Mouse (Mus musculus) heart, embryonic 11.5 days (tissue): ENCODE measurements around the gene Nt5e. TPM values are rescaled to one million over a fixed set of nuclear protein-coding genes. Genes with fewer than 3 reads are reported as not detected.

Source experiments
- ATAC-seq: fragments of 200-750 bp; cut with Nextera tagmentation; replicated peaks from 2 replicates; pipeline ENCODE4 v1.8.0; 2017; ENCODE audit warnings: moderate library complexity; ENCODE audit not compliant: insufficient number of reproducible peaks, low FRiP score, low TSS enrichment
- H3K27ac ChIP-seq: fragments of 300-500 bp; sonication (generic); 2 replicates; pipeline ENCODE4 v1.5.1; 2014; ENCODE audit warnings: mild to moderate bottlenecking, low read depth, low read length
- H3K27me3 ChIP-seq: fragments of 300-500 bp; sonication (generic); 2 replicates; pipeline ENCODE4 v1.6.1; 2014; ENCODE audit warnings: mild to moderate bottlenecking, low read length, mixed read lengths; ENCODE audit not compliant: control insufficient read depth, insufficient read depth
- H3K36me3 ChIP-seq: fragments of 300-500 bp; sonication (generic); 2 replicates; pipeline ENCODE4 v1.6.1; 2014; ENCODE audit warnings: mild to moderate bottlenecking, low read length, moderate library complexity, mixed read lengths; ENCODE audit not compliant: control insufficient read depth, insufficient read depth
- H3K4me1 ChIP-seq: fragments of 300-500 bp; sonication (generic); 2 replicates; pipeline ENCODE4 v1.6.1; 2014; ENCODE audit warnings: low read length; ENCODE audit not compliant: control insufficient read depth, insufficient read depth
- H3K4me2 ChIP-seq: fragments of 300-500 bp; sonication (generic); 2 replicates; pipeline ENCODE4 v1.6.1; 2014; ENCODE audit warnings: mild to moderate bottlenecking, moderate library complexity
- H3K4me3 ChIP-seq: fragments of 300-500 bp; sonication (generic); 2 replicates; pipeline ENCODE4 v1.5.1; 2014; ENCODE audit warnings: low read depth, low read length
- H3K9ac ChIP-seq: fragments of 300-500 bp; sonication (generic); 2 replicates; pipeline ENCODE4 v1.6.1; 2014; ENCODE audit warnings: mild to moderate bottlenecking, low read depth, low read length, moderate library complexity
- H3K9me3 ChIP-seq: fragments of 300-500 bp; sonication (generic); replicated peaks from 2 replicates; pipeline ENCODE4 v1.6.1; 2016; ENCODE audit warnings: low read length; ENCODE audit not compliant: control insufficient read depth
- WGBS: fragments of 180-500 bp; shearing (Covaris S2); extraction: QIAGEN DNeasy Blood & Tissue Kit; methylation state at CpG from one replicate; pipeline ENCODE4 v1.1.7; 2014; ENCODE audit not compliant: insufficient replicate concordance; 5-methylcytosine and 5-hydroxymethylcytosine counted together
- polyA plus RNA-seq: library from polyadenylated mRNA; unstranded; fragments of >200 nt; fragmentation: Nextera tagmentation; extraction: Ambion mirVana; gene quantifications from 2 replicates; pipeline ENCODE4 v1.2.1, GENCODE M21; 2014

The Nt5e gene
- polyA plus RNA-seq, 1 experiment from 2014 or later: 3.0 TPM

- Histone ChIP-seq H3K4me1 (no peaks in the 10 kb centered on the region), H3K27ac (no peak overlapping the region), H3K4me2 (no peak overlapping the region), H3K27me3 (peaks cover 10% of the 10 kb centered on the region), H3K36me3 (no peaks in the 10 kb centered on the region), H3K9me3 (no peaks in the 10 kb centered on the region), H3K4me3 (no peak overlapping the region), H3K9ac (no peak overlapping the region)
- WGBS: 44% methylated on average over 3 of the region's 3 CpGs
- no peak for ATAC-seq
Measured at GRCm38 (mm10) chr9:88332447-88332846, 5.5 kb downstream of the Nt5e start.

- Histone ChIP-seq H3K9ac (no peak overlapping the region), H3K4me3 (no peak overlapping the region), H3K9me3 (no peaks in the 10 kb centered on the region), H3K36me3 (no peaks in the 10 kb centered on the region), H3K27ac (no peak overlapping the region), H3K27me3 (peaks cover 3% of the 10 kb centered on the region), H3K4me1 (no peaks in the 10 kb centered on the region), H3K4me2 (no peak overlapping the region)
- 73% methylated on average over 1 of the region's 2 CpGs for WGBS
- no peak for ATAC-seq
Measured at GRCm38 (mm10) chr9:88335839-88336238, 8.8 kb downstream of the Nt5e start.

GRCm38 (mm10) chr9:88340819-88341218 is 13.8 kb downstream of the Nt5e start:
- no peaks in the 10 kb centered on the region for H3K27me3 ChIP-seq
- no peak for ATAC-seq
- no peak overlapping the region for H3K4me2 ChIP-seq
- WGBS: 75% methylated on average over 3 of the region's 3 CpGs
- no peaks in the 10 kb centered on the region for H3K4me1 ChIP-seq
- H3K36me3 ChIP-seq: no peaks in the 10 kb centered on the region
- H3K27ac ChIP-seq: no peak overlapping the region
- no peaks in the 10 kb centered on the region for H3K9me3 ChIP-seq
- H3K4me3 ChIP-seq: no peak overlapping the region
- H3K9ac ChIP-seq: no peak overlapping the region

GRCm38 (mm10) chr9:88342241-88342640 is 15.2 kb downstream of the Nt5e start:
- Histone ChIP-seq H3K9me3 (no peaks in the 10 kb centered on the region), H3K36me3 (no peaks in the 10 kb centered on the region), H3K4me2 (no peak overlapping the region), H3K4me3 (no peak overlapping the region), H3K27ac (no peak overlapping the region), H3K4me1 (no peaks in the 10 kb centered on the region), H3K9ac (no peak overlapping the region), H3K27me3 (no peaks in the 10 kb centered on the region)
- WGBS: 79% methylated on average over 7 of the region's 7 CpGs
- ATAC-seq: no peak

DNA sequence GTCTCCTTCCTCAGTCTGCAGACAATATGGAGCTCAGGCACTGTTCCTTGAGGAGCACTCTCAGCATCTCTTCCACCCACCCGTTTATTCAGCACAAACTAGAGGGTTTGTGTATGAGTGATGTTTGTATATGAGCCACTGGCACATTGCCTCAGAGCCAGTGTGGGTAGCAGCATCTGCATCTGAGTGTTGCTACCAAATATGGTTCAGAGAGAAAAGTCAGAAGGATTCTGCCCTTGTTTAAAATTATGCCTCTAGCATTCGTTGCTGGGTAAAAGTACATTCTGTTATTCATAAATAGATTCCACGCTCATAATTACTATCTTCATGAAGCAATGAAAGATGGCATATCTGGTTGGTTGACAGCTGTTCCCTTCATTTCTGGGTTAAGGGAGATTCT is 15.7 kb downstream of the Nt5e start:
- Histone ChIP-seq H3K9ac (no peak overlapping the region), H3K27me3 (no peaks in the 10 kb centered on the region), H3K27ac (no peak overlapping the region), H3K4me3 (no peak overlapping the region), H3K9me3 (no peaks in the 10 kb centered on the region), H3K4me1 (no peaks in the 10 kb centered on the region), H3K36me3 (no peaks in the 10 kb centered on the region), H3K4me2 (no peak overlapping the region)
- WGBS: 78% methylated on average over 3 of the region's 3 CpGs
- ATAC-seq: no peak

DNA sequence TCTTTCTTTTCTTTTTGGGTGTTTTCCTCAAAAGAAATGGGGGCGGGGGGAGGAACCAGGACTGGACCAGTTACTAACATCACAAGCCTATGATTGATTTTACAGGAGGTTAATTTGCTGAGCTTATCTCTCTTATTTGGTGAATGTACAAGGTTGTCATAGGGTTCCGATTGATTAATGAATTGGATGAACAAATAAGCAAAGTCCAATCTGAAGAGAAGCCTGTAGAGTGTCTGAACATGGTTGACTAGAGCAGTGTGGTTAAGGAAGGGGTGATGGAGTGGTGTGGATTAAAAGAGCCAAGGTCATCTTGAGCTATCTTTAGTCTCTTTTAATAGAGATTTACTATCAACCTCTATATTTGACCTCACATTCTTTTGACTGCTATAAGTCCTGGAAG is 17.4 kb downstream of the Nt5e start:
- Histone ChIP-seq H3K4me3 (no peak overlapping the region), H3K27ac (no peak overlapping the region), H3K9ac (no peak overlapping the region), H3K4me1 (no peaks in the 10 kb centered on the region), H3K9me3 (no peaks in the 10 kb centered on the region), H3K4me2 (no peak overlapping the region), H3K27me3 (no peaks in the 10 kb centered on the region), H3K36me3 (no peaks in the 10 kb centered on the region)
- ATAC-seq: no peak
- WGBS: 92% methylated on average over 2 of the region's 2 CpGs

GRCm38 (mm10) chr9:88346857-88347256 is 19.9 kb downstream of the Nt5e start:
- Histone ChIP-seq H3K9me3 (no peaks in the 10 kb centered on the region), H3K36me3 (no peaks in the 10 kb centered on the region), H3K27ac (no peak overlapping the region), H3K4me3 (no peak overlapping the region), H3K27me3 (no peaks in the 10 kb centered on the region), H3K9ac (no peak overlapping the region), H3K4me1 (no peaks in the 10 kb centered on the region), H3K4me2 (no peak overlapping the region)
- WGBS: 57% methylated on average over 5 of the region's 5 CpGs
- ATAC-seq: no peak

DNA sequence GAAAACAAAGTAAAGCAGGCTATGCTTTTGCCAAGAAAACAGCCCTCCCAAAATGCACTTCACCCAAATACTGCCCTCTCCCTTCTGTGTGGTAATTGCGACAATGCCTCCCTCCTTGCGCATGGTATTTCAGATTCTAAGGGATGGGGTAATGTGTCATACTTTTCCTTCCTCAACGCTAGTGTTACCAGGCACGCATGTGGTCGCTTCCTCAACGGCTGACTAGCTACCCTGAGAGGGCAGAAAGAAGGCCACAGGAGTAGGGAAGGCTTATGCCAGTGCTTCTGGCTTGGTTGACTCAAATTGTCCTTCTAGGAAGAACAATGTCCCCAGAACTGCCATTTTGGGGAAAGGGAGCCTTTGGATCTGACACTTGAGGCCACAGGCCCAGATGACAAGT is 21.6 kb downstream of the Nt5e start:
- H3K27me3 ChIP-seq: no peaks in the 10 kb centered on the region
- H3K27ac ChIP-seq: no peak overlapping the region
- no peak for ATAC-seq
- H3K9me3 ChIP-seq: no peaks in the 10 kb centered on the region
- no peak overlapping the region for H3K9ac ChIP-seq
- H3K4me3 ChIP-seq: no peak overlapping the region
- H3K4me2 ChIP-seq: no peak overlapping the region
- 84% methylated on average over 6 of the region's 6 CpGs for WGBS
- no peaks in the 10 kb centered on the region for H3K36me3 ChIP-seq
- no peaks in the 10 kb centered on the region for H3K4me1 ChIP-seq

DNA sequence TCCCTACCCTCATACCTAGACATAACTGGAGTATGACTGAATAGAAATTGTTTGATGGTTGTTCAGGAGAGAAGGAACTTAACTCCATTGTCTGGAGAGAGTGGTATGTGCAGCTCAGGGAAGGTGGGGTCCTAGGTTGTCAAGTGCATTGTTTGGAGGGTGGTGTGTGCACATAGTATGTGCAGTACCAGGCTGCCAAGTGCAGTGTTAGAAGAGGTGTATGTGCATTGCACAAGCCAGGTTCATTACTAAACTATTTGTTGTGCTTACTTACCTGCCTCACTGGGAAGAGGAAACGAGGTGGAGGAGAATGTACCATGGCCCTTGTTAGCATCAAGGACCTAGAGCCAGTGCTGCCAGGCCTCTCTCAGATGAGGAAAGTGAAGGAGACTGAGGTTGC is 23.3 kb downstream of the Nt5e start:
- Histone ChIP-seq H3K4me1 (no peaks in the 10 kb centered on the region), H3K27ac (no peak overlapping the region), H3K9ac (no peak overlapping the region), H3K27me3 (no peaks in the 10 kb centered on the region), H3K4me2 (no peak overlapping the region), H3K4me3 (no peak overlapping the region), H3K9me3 (no peaks in the 10 kb centered on the region), H3K36me3 (no peaks in the 10 kb centered on the region)
- WGBS: 64% methylated on average over 1 of the region's 1 CpGs
- no peak for ATAC-seq
